Mouse (Mus musculus): ENCODE measurements at regions not wholly inside any gene's neighbourhood (a gene's known extent, or its start where the extent isn't known, plus 50 kb on each side); places are given as distances from the start of the nearest gene placed in this dataset.

DNA sequence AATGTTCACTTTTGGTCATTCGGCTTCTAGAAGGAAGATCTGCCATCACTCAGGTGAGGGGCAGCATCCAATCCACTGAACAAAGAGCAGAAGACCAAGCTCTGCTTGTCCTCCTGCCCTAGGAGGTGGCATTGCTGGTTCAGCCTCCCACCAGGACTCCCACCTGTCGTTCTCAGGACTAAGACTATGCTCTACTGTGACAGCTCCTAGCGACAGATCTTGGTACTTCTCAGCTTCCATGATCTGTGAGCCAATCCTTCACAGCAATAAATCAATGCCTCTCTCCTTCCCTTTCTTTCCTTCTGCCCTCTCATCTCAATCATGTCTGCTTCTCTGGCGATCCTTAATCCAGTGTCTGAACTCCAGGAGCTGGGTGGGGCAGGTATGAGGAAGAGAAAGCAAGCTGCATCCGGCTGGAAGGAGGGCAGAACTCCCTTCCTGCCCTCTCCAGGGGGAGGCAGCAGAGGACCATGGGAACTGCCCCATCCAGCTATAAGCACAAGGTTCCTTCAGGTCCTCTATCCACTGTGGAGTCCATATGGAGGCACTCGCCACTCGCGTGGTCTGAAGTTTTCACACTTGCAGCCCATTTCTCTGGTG lies 54.8 kb upstream of the Btrc start:
- Histone ChIP-seq H3K9me3 (replicated peaks) (no peaks in the 10 kb centered on the region), H3K9ac (no peak overlapping the region), H3K27me3 (peaks cover 41% of the 10 kb centered on the region), H3K36me3 (no peaks in the 10 kb centered on the region), H3K4me3 (replicated peaks) (no peak overlapping the region), H3K27ac (replicated peaks) (no peak overlapping the region), H3K4me1 (peaks cover 19% of the 10 kb centered on the region), H3K4me2 (replicated peaks) (no peak overlapping the region)
- WGBS = 59% methylated on average over 8 of the region's 8 CpGs
- ATAC-seq (ENCODE audit: insufficient number of reproducible peaks, low FRiP score, low TSS enrichment, low read depth) = no peak

DNA sequence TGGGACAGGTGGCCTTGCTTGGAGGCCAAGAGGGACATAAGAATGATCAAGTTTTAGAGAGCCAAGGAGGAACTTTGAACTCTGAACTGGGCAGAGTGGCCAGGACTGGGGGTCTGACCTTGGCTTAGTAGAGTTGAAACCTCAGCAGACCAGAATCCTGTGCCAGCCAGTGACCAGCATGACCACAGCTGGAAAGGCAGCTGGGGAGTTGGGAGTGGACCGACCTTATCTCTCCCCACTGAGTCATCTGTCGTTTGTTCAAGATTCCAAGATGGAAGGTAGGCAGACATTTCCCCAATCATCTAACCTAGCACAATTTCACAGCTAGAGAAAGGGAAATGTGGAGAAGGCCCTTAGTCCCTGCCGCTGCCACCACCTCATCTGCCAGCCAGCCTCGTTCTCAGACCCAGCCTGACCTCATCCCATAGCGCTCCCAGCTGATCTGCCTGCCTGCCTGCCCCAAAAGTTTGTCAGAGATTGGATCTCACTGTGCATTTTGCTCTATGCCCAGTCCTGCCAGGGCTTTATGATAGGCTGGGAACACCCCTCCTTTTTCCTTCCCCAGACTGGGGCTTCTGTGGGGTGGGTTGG lies 53.1 kb upstream of the Btrc start:
- Histone ChIP-seq H3K4me2 (replicated peaks) (peak overlapping the region; percentile 49), H3K27ac (replicated peaks) (no peak overlapping the region), H3K4me1 (peaks cover 19% of the 10 kb centered on the region), H3K36me3 (no peaks in the 10 kb centered on the region), H3K9me3 (replicated peaks) (no peaks in the 10 kb centered on the region), H3K27me3 (peaks cover 26% of the 10 kb centered on the region), H3K9ac (no peak overlapping the region), H3K4me3 (replicated peaks) (peak overlapping the region; percentile 16; the same call in 1 of the 2 replicates)
- WGBS = 37% methylated on average over 5 of the region's 5 CpGs
- no peak for ATAC-seq (ENCODE audit: insufficient number of reproducible peaks, low FRiP score, low TSS enrichment, low read depth)

DNA sequence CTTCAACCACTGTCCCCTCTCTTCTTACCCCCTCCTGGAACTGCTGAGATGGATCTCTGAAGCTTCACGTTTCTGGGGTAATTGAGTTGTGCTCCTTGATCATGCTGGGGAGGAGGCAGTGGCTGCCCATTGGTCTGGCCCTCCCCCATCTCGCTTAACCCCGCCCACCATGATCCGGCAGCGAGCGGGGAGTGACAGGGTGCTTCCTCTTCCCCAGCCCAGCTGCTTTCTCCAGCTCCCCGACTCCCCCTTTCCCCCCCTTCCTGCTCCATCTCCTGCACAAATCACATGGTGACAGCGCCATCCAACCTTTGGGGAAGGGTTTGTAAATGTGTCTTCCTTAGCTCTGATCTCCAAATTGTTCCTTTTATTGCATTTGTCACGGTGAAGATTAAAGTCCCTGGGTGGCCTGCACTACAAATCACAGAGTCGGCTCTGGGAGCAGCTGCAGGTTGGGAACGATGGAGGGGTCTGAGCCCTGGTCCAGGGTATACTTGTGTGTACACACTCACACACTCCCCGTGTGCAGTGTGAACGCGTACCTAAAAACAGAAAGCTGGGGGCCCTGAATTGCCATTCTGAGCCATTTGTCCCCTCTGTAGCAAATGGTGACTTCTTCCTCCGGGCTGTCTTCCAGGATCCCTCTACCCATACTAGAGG lies 52.5 kb upstream of the Btrc start:
- WGBS = 13% methylated on average over 15 of the region's 15 CpGs
- Histone ChIP-seq H3K9ac (no peak overlapping the region), H3K9me3 (replicated peaks) (no peaks in the 10 kb centered on the region), H3K4me2 (replicated peaks) (peak overlapping the region; percentile 49), H3K27me3 (peaks cover 21% of the 10 kb centered on the region), H3K36me3 (no peaks in the 10 kb centered on the region), H3K4me1 (peaks cover 19% of the 10 kb centered on the region), H3K4me3 (replicated peaks) (peak overlapping the region; percentile 16; the same call in 1 of the 2 replicates), H3K27ac (replicated peaks) (no peak overlapping the region)
- peak; percentile 73 for ATAC-seq (ENCODE audit: insufficient number of reproducible peaks, low FRiP score, low TSS enrichment, low read depth)

DNA sequence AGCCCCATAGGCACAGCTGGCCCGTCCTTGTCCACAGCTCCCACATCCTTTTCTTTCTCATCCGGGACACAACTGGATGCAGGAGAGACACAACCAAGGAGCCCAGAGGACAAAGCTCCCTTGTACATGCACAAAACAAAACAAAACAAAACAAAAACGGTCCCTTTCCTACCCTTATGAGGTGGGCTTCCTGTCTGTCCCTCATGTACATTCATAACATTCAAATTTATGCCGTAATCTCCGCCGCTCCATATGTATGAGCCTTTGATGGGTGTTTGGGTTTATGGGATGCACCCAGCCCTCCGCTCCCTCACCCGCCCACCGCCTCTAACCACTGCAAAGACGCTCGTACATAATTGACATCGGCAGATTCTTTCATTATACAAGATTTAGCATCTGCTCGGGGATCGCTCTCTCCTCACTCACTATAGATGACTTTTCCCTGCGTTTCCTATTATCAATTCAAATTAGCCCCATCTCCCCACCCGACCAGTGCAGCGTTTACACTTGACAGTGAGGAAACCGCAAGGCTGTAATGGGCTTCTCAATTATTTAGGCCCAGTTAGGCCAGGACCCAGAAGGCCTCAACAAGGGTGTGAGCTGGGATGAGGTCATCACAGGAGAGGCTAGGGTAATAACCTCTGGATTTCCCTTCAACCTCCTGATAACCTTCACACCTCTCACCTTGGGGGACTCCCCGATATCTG lies 51.5 kb upstream of the Btrc start:
- Histone ChIP-seq H3K4me1 (peaks cover 19% of the 10 kb centered on the region), H3K9ac (no peak overlapping the region), H3K9me3 (replicated peaks) (no peaks in the 10 kb centered on the region), H3K4me2 (replicated peaks) (no peak overlapping the region; the same call in 1 of the 2 replicates), H3K27ac (replicated peaks) (no peak overlapping the region), H3K27me3 (peaks cover 12% of the 10 kb centered on the region), H3K36me3 (no peaks in the 10 kb centered on the region), H3K4me3 (replicated peaks) (no peak overlapping the region)
- no peak for ATAC-seq (ENCODE audit: insufficient number of reproducible peaks, low FRiP score, low TSS enrichment, low read depth)
- 49% methylated on average over 19 of the region's 19 CpGs for WGBS

DNA sequence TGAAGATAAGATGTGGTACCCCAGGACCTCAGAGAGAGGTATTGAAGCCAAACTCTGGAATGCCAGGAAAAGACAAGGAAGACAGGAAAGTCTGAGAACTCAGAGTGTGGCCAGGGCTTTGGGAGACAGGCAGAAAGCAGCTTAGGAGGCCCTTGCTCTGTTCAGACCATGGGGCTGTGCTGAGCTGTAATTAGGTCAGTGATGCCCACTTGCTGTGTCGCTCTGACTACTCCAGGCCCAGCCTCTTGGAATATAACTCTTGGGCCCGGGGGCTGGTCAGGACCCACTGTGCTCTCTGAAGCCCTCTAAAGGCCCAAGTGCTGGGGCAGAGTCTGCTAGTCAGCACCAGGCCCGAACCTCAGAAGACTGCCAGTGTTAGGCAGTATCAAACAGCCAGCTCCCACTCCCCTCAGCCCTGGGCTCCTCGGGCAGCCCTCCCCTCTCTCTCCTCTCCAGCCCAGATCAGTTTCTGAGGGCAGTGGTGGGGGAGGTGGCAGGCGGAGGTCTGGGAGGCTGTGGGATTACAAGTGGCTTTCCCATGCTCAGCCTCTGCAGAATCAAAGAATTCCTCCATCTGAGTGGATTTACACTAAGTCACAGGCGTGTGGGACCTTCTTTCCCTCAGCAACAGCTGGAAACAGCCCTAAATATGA lies 50.7 kb upstream of the Btrc start:
- 26% methylated on average over 6 of the region's 6 CpGs for WGBS
- H3K36me3 ChIP-seq = no peaks in the 10 kb centered on the region
- H3K9me3 ChIP-seq (replicated peaks) = no peaks in the 10 kb centered on the region
- peaks cover 25% of the 10 kb centered on the region for H3K4me1 ChIP-seq
- H3K9ac ChIP-seq = no peak overlapping the region
- no peak overlapping the region for H3K27ac ChIP-seq (replicated peaks)
- ATAC-seq (ENCODE audit: insufficient number of reproducible peaks, low FRiP score, low TSS enrichment, low read depth) = 0 out of 2 replicates have a peak, but pooled peaks have one; percentile 21
- H3K4me3 ChIP-seq (replicated peaks) = no peak overlapping the region
- H3K27me3 ChIP-seq = peaks cover 10% of the 10 kb centered on the region; the same call in 1 of the 2 replicates
- H3K4me2 ChIP-seq (replicated peaks) = no peak overlapping the region
